In genomic region chr1:38992365-38992764, GRCm38 (mm10) we compare ENCODE assay signal across 19 mouse cellular contexts. TPM values are rescaled to one million over a fixed set of nuclear protein-coding genes. Genes with fewer than 3 reads are reported as not detected.
DNase-seq lines count a peak whose midpoint lies in the region; ATAC-seq and TF ChIP-seq lines count a peak whose summit lies in the region.
"Had no signal": no experiment of that assay in that cellular context is flagged by ENCODE, and none has a peak within 500 bp of the region (broad histone marks: within the 10 kb centered on the region; RNA-seq: fewer than 3 reads in every experiment).

No protein-coding gene starts in this region.

- peaks cover 17% of the 10 kb centered on the region for H3K4me1 ChIP-seq in heart, embryonic 12.5 days (replicated peaks)

- H3K4me3 ChIP-seq in heart, embryonic 12.5 days = no peak overlapping the region
- no peak overlapping the region for H3K4me3 ChIP-seq in C2C12 (ENCODE audit: insufficient read depth, poor library complexity, severe bottlenecking)
- H3K4me3 ChIP-seq: embryonic facial prominence, embryonic 13.5 days; liver, embryonic 13.5 days; midbrain, embryonic 15.5 days; neural tube, embryonic 13.5 days had no signal

- H3K79me2 ChIP-seq in C2C12 (ENCODE audit: control insufficient read depth, insufficient read depth) = peaks cover 59% of the 10 kb centered on the region

- peaks cover 31% of the 10 kb centered on the region for H3K79me3 ChIP-seq in C2C12 (ENCODE audit: low read depth)

- TF ChIP-seq CTCF in C2C12 (IDR thresholded peaks at IDR 0.05; ENCODE audit: control insufficient read depth, insufficient read depth, insufficient read length) = no peak

- H3K27ac ChIP-seq in heart, embryonic 12.5 days (ENCODE audit: poor library complexity, severe bottlenecking) = no peak overlapping the region
- H3K27ac ChIP-seq: embryonic facial prominence, embryonic 13.5 days; hindbrain, embryonic 14.5 days; liver, embryonic 13.5 days; midbrain, embryonic 15.5 days; neural tube, embryonic 13.5 days had no signal

- no peaks in the 10 kb centered on the region for H3K27me3 ChIP-seq in heart, embryonic 12.5 days (replicated peaks)
- no peaks in the 10 kb centered on the region for H3K27me3 ChIP-seq in C2C12 (ENCODE audit: control insufficient read depth, insufficient read depth, insufficient read length)
- H3K27me3 ChIP-seq: embryonic facial prominence, embryonic 13.5 days; liver, embryonic 13.5 days; midbrain, embryonic 15.5 days; neural tube, embryonic 13.5 days had no signal

- WGBS in heart, embryonic 12.5 days = 90% methylated on average over 3 of the region's 3 CpGs

- no peak overlapping the region for H3ac ChIP-seq in C2C12 (ENCODE audit: control insufficient read depth, insufficient read length, low read depth)

- no peak overlapping the region for H3K9ac ChIP-seq in heart, embryonic 12.5 days
- H3K9ac ChIP-seq: embryonic facial prominence, embryonic 13.5 days; hindbrain, embryonic 14.5 days; liver, embryonic 13.5 days; midbrain, embryonic 15.5 days; neural tube, embryonic 13.5 days had no signal

- no peaks in the 10 kb centered on the region for H3K9me3 ChIP-seq in heart, embryonic 12.5 days (replicated peaks)
- H3K9me3 ChIP-seq: embryonic facial prominence, embryonic 13.5 days; liver, embryonic 13.5 days; midbrain, embryonic 15.5 days; neural tube, embryonic 13.5 days had no signal

- no peak for ATAC-seq in heart, embryonic 12.5 days (ENCODE audit: insufficient number of reproducible peaks, low FRiP score)
- ATAC-seq: forebrain, embryonic 16.5 days; midbrain, embryonic 15.5 days had no signal

- peaks cover 56% of the 10 kb centered on the region for H3K36me3 ChIP-seq in heart, embryonic 12.5 days
- peaks cover 57% of the 10 kb centered on the region for H3K36me3 ChIP-seq in C2C12 (ENCODE audit: control insufficient read depth, insufficient read depth)

- peak; percentile 61 for DNase-seq in heart, postnatal 4 days
- DNase-seq in MN1 (ENCODE audit: low spot score) = peak; percentile 41
- peak; percentile 71 to 85 for DNase-seq in cerebellum, postnatal 14 days
- no peak for DNase-seq in frontal cortex, postnatal 25 days (ENCODE audit: low spot score in 2 of 2)
- no peak for DNase-seq in thymus, postnatal 14 days
- DNase-seq: adrenal gland, adult 8-10 months; liver, embryonic 13.5 days; lung, postnatal 36 days had no signal

- no peak overlapping the region for H3K4me2 ChIP-seq in heart, embryonic 12.5 days
- H3K4me2 ChIP-seq: embryonic facial prominence, embryonic 13.5 days; hindbrain, embryonic 14.5 days; liver, embryonic 13.5 days; midbrain, embryonic 15.5 days; neural tube, embryonic 13.5 days had no signal

TF ChIP-seq in C2C12, 6 proteins besides CTCF, POLR2A, EP300 and RAD21:
- no peak for TF ChIP-seq USF1 (IDR thresholded peaks at IDR 0.05; ENCODE audit: low read depth)
- TF ChIP-seq CEBPB (IDR thresholded peaks at IDR 0.05; ENCODE audit: low read depth) = no peak
- peak; percentile 5 for TF ChIP-seq MYOD1 (IDR thresholded peaks at IDR 0.05; ENCODE audit: control insufficient read depth, insufficient read length, low read depth)

RNA-seq across cellular contexts. Expression of gene Pdcl3, which starts 7.0 kb away (rescaled TPM):
- total RNA-seq in heart, postnatal 4 days (2021) = 100 to 1,000 TPM; 114 TPM
- polyA plus RNA-seq in heart, embryonic 12.5 days (2016; fragmentation: Nextera tagmentation; extraction: Ambion mirVana) = 149 and 168 TPM in 2 replicates
- polyA plus RNA-seq in C2C12 (2012; fragmentation: generic; extraction: Trizol) = 98.7 TPM

RNA-seq across cellular contexts. Expression of gene Nms, which starts 53.4 kb away (rescaled TPM):
- not detected for total RNA-seq in heart, postnatal 4 days (2021)
- not detected in 2 replicates for polyA plus RNA-seq in heart, embryonic 12.5 days (2016; fragmentation: Nextera tagmentation; extraction: Ambion mirVana)
- polyA plus RNA-seq in C2C12 (2012; fragmentation: generic; extraction: Trizol) = not detected
- total RNA-seq: adrenal gland, adult 8-10 months; heart, adult 18-20 months; left cerebral cortex, postnatal 10 days had no signal
- polyA plus RNA-seq: embryonic facial prominence, embryonic 13.5 days; large intestine, adult 2 months; liver, embryonic 13.5 days; midbrain, embryonic 15.5 days; testis, adult 2 months had no signal

Comparison
In these comparisons a context has a peak if more than half of its experiments do, and no peak if none do; other contexts are left out.
1. DNase-seq: peak in heart, postnatal 4 days (single experiment), MN1 (single experiment) and cerebellum, postnatal 14 days (2 of 2); none in frontal cortex, postnatal 25 days (0 of 2) and thymus, postnatal 14 days (single experiment).